Mouse (Mus musculus) adipose tissue, adult 10 weeks (tissue): Measurements from ENCODE around the gene Zfand2a. TPM values are rescaled to one million over a fixed set of nuclear protein-coding genes. Genes with fewer than 3 reads are reported as not detected.

Experiments
- polyA plus RNA-seq: library from polyadenylated mRNA; stranded (reverse); fragments of 350-450 nt; fragmentation: Illumina TruSeq; extraction: RNeasy Lipid Tissue Mini Kit (QIAGEN cat#74804); gene quantifications from one replicate; pipeline ENCODE4 v1.2.3, GENCODE M21; 2014; ENCODE audit warnings: low read depth, low replicate concordance

Gene Zfand2a
- 16.9 TPM for polyA plus RNA-seq

DNA sequence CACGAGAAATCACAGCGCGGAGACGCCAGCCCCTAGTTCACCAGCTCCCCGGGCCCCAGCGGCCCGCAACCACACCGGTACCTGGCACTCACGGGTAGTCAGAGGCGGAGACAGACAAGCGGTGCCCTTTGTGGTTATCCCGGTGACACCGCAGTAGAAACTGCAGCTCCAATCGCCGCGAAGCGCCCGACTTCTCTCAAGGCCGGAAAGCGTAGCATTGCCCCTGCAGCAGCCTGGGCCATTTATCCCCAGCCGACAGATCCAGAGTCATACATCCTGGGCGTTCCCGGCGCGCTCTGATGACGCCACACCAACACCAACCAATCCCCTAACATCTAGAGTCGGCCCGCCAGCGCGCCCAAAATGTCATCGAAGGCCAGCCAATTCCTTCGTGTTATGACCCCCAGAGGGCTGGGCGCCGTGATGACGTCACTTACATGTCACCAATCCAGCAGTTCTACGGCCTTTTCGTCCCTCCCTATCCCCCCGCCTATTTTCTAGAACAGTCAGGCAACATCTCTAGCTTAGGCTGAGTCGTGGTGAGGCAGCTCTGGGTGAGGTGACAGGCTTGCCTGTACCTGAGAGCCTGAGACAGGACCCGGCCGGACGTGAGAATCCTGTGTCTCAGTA, at the start of gene Zfand2a:
Gene Zfand2a (minus strand): TSS at position 365 of the 630 bp plus-strand sequence.

DNA sequence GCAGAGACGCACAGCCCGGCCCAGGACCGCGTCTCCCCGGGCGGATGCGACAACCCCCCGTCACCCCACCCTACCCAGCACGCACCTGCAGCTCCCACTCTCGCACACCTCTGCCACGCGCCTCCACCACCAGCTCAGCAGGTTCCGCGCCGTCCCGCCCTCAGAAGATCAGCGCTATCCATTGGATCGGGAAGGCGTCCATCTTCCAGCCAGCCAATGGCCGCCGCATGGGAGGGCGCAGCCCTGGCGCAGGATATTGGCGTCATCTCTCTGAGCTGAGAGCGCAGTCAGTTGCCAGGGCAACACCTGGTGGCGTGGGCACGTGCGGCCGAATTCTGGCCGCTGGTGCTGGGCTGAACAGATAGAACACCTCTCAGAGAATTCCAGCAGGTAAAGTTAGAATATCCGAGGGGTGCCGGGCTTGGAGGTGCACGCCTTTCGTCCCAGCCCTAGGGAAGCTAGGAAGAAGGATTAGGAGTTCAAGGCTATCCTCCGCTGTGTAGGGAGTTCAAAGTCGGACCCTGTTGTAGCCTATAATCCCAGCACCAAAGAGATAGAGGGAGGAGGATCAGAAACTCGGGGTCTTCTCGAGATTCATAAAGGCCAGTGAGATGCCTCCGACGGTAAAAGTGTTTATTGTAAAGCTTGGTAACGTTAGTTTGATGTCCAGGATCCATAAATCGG, 23.8 kb downstream of the Zfand2a start, which contains the start of gene 3110082I17Rik:
Gene 3110082I17Rik (minus strand): TSS at position 144 of the 684 bp plus-strand sequence.

DNA sequence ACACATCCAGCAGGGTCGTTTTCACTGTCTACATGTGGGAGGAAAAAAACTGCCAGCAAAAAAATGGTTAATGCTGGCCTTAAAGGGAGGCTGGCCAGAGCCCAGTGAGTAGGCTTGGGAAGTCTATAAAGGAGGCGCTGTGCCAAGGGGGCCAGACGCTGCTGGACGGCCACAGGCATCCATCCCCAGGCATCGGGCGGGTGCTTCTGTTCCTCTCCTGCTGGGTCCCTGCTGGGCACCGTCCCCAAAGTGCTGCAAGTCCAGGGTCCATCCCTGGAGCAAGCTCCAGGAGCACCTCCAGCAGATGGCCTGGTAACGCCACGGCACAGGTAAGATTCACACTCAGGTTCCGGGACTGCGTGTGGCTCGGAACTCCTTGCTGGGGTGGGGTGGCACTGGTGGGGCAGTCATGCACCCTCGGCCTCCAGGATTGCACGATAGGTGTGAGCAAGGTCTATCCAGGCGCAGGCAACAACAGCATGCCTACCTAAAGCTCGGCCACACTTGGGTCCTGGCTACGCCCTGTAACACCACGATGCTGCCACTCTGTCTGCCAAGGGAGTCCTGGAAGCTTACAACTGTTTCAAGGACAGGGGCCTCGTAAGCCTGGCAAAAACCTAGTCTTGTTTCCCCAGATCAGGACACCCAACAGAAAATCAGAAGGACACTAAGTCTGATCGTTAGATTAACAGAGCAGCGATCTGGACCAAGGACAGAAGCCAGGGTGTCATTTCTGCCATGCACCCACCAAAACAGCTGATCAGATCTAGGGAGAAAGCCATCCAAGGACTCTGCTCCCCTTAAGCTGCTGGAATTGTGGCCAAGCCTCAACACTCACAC, 61.1 kb downstream of the Zfand2a start, which contains the start of gene Gper1:
Gene Gper1 (plus strand): TSS at position 126 of the 840 bp plus-strand sequence.

Other genes starting within 250 kb of the Zfand2a start
- 57.6 TPM for gene Get4, start 232.2 kb downstream of the Zfand2a start, polyA plus RNA-seq
- 5.2 TPM for gene Adap1, start 158.9 kb downstream of the Zfand2a start, polyA plus RNA-seq
- gene Cox19, start 133.1 kb downstream of the Zfand2a start, polyA plus RNA-seq = 45.5 TPM
- not detected for gene Cyp2w1, start 131.9 kb downstream of the Zfand2a start, polyA plus RNA-seq
- 14.4 TPM for gene Gpr146, start 106.9 kb downstream of the Zfand2a start, polyA plus RNA-seq
- 0.82 TPM for gene C130050O18Rik, start 79.3 kb downstream of the Zfand2a start, polyA plus RNA-seq
- 7.0 TPM for gene Gper1, start 61.4 kb downstream of the Zfand2a start, polyA plus RNA-seq
- 11.1 TPM for gene 3110082I17Rik, start 24.0 kb downstream of the Zfand2a start, polyA plus RNA-seq
- not detected for gene Uncx, start 58.9 kb upstream of the Zfand2a start, polyA plus RNA-seq